Comparison of ENCODE assay signal across 27 mouse cellular contexts in genomic region chr12:66055206-66055605, GRCm38 (mm10).
DNase-seq lines count a peak whose midpoint lies in the region; ATAC-seq lines count a peak whose summit lies in the region.
"Had no signal": no experiment of that assay in that cellular context is flagged by ENCODE, and none has a peak within 500 bp of the region (broad histone marks: within the 10 kb centered on the region; RNA-seq: fewer than 3 reads in every experiment).

No protein-coding gene starts in this region.

- no peaks in the 10 kb centered on the region for H3K36me3 ChIP-seq in midbrain, embryonic 13.5 days
- no peaks in the 10 kb centered on the region for H3K36me3 ChIP-seq in midbrain, embryonic 11.5 days (ENCODE audit: control insufficient read depth, insufficient read depth, low read length)
- no peaks in the 10 kb centered on the region for H3K36me3 ChIP-seq in midbrain, embryonic 15.5 days (replicated peaks)
- H3K36me3 ChIP-seq: embryonic facial prominence, embryonic 12.5 days; embryonic facial prominence, embryonic 15.5 days; G1E; hindbrain, embryonic 10.5 days; hindbrain, embryonic 13.5 days had no signal

- ATAC-seq in midbrain, embryonic 13.5 days: 0 out of 2 replicates have a peak, but pooled peaks have one; percentile 43
- ATAC-seq in midbrain, embryonic 11.5 days (ENCODE audit: low FRiP score): no peak
- ATAC-seq in midbrain, embryonic 15.5 days (replicated peaks): peak; percentile 66; the same call in 1 of the 2 replicates
- ATAC-seq: forebrain, embryonic 14.5 days; forebrain, postnatal 0 days; Patski had no signal

- 78% methylated on average over 2 of the region's 2 CpGs for WGBS in midbrain, embryonic 13.5 days
- 80% methylated on average over 2 of the region's 2 CpGs for WGBS in midbrain, embryonic 11.5 days
- 59% methylated on average over 2 of the region's 2 CpGs for WGBS in midbrain, embryonic 15.5 days

- H3K27me3 ChIP-seq in midbrain, embryonic 13.5 days: no peaks in the 10 kb centered on the region
- H3K27me3 ChIP-seq in midbrain, embryonic 11.5 days (ENCODE audit: control insufficient read depth, insufficient read depth, low read length): no peaks in the 10 kb centered on the region
- no peaks in the 10 kb centered on the region for H3K27me3 ChIP-seq in midbrain, embryonic 15.5 days (replicated peaks)
- H3K27me3 ChIP-seq: CH12.LX; embryonic facial prominence, embryonic 12.5 days; embryonic facial prominence, embryonic 15.5 days; hindbrain, embryonic 13.5 days had no signal

- no peak overlapping the region for H3K4me2 ChIP-seq in midbrain, embryonic 13.5 days (replicated peaks)
- no peak overlapping the region for H3K4me2 ChIP-seq in midbrain, embryonic 11.5 days
- no peak overlapping the region for H3K4me2 ChIP-seq in midbrain, embryonic 15.5 days
- H3K4me2 ChIP-seq: embryonic facial prominence, embryonic 12.5 days; embryonic facial prominence, embryonic 15.5 days; heart, embryonic 11.5 days; hindbrain, embryonic 13.5 days had no signal

- H3K27ac ChIP-seq in midbrain, embryonic 13.5 days: no peak overlapping the region
- H3K27ac ChIP-seq in midbrain, embryonic 11.5 days (ENCODE audit: low read depth, low read length): no peak overlapping the region
- H3K27ac ChIP-seq in midbrain, embryonic 15.5 days: no peak overlapping the region
- H3K27ac ChIP-seq: embryonic facial prominence, embryonic 12.5 days; embryonic facial prominence, embryonic 15.5 days; gastrocnemius, adult 2 months; hindbrain, embryonic 10.5 days; hindbrain, embryonic 13.5 days had no signal

- no peaks in the 10 kb centered on the region for H3K4me1 ChIP-seq in midbrain, embryonic 13.5 days (replicated peaks)
- no peaks in the 10 kb centered on the region for H3K4me1 ChIP-seq in midbrain, embryonic 11.5 days (ENCODE audit: control insufficient read depth, insufficient read depth, low read length)
- no peaks in the 10 kb centered on the region for H3K4me1 ChIP-seq in midbrain, embryonic 15.5 days
- H3K4me1 ChIP-seq: embryonic facial prominence, embryonic 12.5 days; embryonic facial prominence, embryonic 15.5 days; hindbrain, embryonic 10.5 days; hindbrain, embryonic 13.5 days had no signal

- DNase-seq in midbrain, embryonic 11.5 days (ENCODE audit: low spot score, missing footprints): no peak
- peak; percentile 54 for DNase-seq in retina, embryonic 14.5 days (ENCODE audit: low spot score)
- no peak for DNase-seq in lung, adult 18-20 months
- no peak for DNase-seq in heart, postnatal 14 days
- DNase-seq: adrenal gland, postnatal 10 days; adrenal gland, postnatal 36 days; B cell, adult 2 months; cerebellum, adult 11 months; cerebellum, adult 2 months; cerebellum, adult 9-11 months; cerebellum, postnatal 25 days; forebrain, postnatal 0 days; gastrocnemius, adult 2 months; gastrocnemius, postnatal 14 days; heart, adult 11 months; heart, postnatal 36 days had no signal

- H3K4me3 ChIP-seq in midbrain, embryonic 13.5 days (replicated peaks): no peak overlapping the region
- H3K4me3 ChIP-seq in midbrain, embryonic 11.5 days (ENCODE audit: low read depth, low read length): no peak overlapping the region
- H3K4me3 ChIP-seq in midbrain, embryonic 15.5 days: no peak overlapping the region
- H3K4me3 ChIP-seq: embryonic facial prominence, embryonic 12.5 days; embryonic facial prominence, embryonic 15.5 days; gastrocnemius, adult 2 months; hindbrain, embryonic 10.5 days; hindbrain, embryonic 13.5 days had no signal

- intact Hi-C loops in heart, postnatal 14 days (cut with DNase I): no loop called here

- H3K9me3 ChIP-seq in midbrain, embryonic 13.5 days: no peaks in the 10 kb centered on the region
- H3K9me3 ChIP-seq in midbrain, embryonic 11.5 days (ENCODE audit: control insufficient read depth, low read length): no peaks in the 10 kb centered on the region
- no peaks in the 10 kb centered on the region for H3K9me3 ChIP-seq in midbrain, embryonic 15.5 days
- H3K9me3 ChIP-seq: embryonic facial prominence, embryonic 12.5 days; embryonic facial prominence, embryonic 15.5 days; hindbrain, embryonic 10.5 days; hindbrain, embryonic 13.5 days had no signal

- no peak overlapping the region for H3K9ac ChIP-seq in midbrain, embryonic 13.5 days (replicated peaks)
- no peak overlapping the region for H3K9ac ChIP-seq in midbrain, embryonic 11.5 days (ENCODE audit: low read length)
- no peak overlapping the region for H3K9ac ChIP-seq in midbrain, embryonic 15.5 days
- H3K9ac ChIP-seq: embryonic facial prominence, embryonic 12.5 days; embryonic facial prominence, embryonic 15.5 days; forebrain, postnatal 0 days; hindbrain, embryonic 13.5 days had no signal
